Mouse (Mus musculus) heart, embryonic 14.5 days (tissue): ENCODE data around the gene Stoml3. TPM values are rescaled to one million over a fixed set of nuclear protein-coding genes. Genes with fewer than 3 reads are reported as not detected.

Experiments
- ATAC-seq: fragments of 200-750 bp; cut with Nextera tagmentation; 2 replicates; pipeline ENCODE4 v1.8.0; 2017; ENCODE audit warnings: low read depth, moderate TSS enrichment; ENCODE audit not compliant: insufficient number of reproducible peaks, insufficient read depth, low FRiP score
- H3K27ac ChIP-seq, 2 experiments: fragments of 200-500 bp in 1 of 2; fragments of 300-500 bp in 1 of 2; sonication (generic) in 1 of 2; replicated peaks in 1 of 2; 2 replicates each; pipeline ENCODE4 v1.5.1; 2012 to 2014; ENCODE audit warnings: low read depth in 2 of 2, low read length in 2 of 2, control low read depth in 1 of 2, mild to moderate bottlenecking in 1 of 2, mixed read lengths in 1 of 2; ENCODE audit not compliant: control insufficient read depth in 1 of 2, insufficient read depth in 1 of 2
- H3K27me3 ChIP-seq: fragments of 300-500 bp; sonication (generic); 2 replicates; pipeline ENCODE4 v1.6.1; 2014; ENCODE audit warnings: mild to moderate bottlenecking, low read length, control low read depth; ENCODE audit not compliant: control insufficient read depth, insufficient read depth
- H3K36me3 ChIP-seq: fragments of 300-500 bp; sonication (generic); 2 replicates; pipeline ENCODE4 v1.6.1; 2014; ENCODE audit warnings: mild to moderate bottlenecking, control low read depth, low read length, mixed read lengths; ENCODE audit not compliant: control insufficient read depth, insufficient read depth
- H3K4me1 ChIP-seq, 2 experiments: fragments of 200-500 bp in 1 of 2; fragments of 300-500 bp in 1 of 2; sonication (generic) in 1 of 2; 2 replicates each; pipeline ENCODE4 v1.6.1; 2012 to 2014; ENCODE audit warnings: low read length in 2 of 2, control low read depth in 1 of 2, mixed read lengths in 1 of 2; ENCODE audit not compliant: control insufficient read depth in 2 of 2, insufficient read depth in 2 of 2
- H3K4me2 ChIP-seq: fragments of 300-500 bp; sonication (generic); 2 replicates; pipeline ENCODE4 v1.6.1; 2014; ENCODE audit warnings: mild to moderate bottlenecking, low read length
- H3K4me3 ChIP-seq, 2 experiments: fragments of 200-500 bp in 1 of 2; fragments of 300-500 bp in 1 of 2; sonication (generic) in 1 of 2; 2 replicates each; pipeline ENCODE4 v1.5.1; 2012 to 2014; ENCODE audit warnings: low read length in 2 of 2, mild to moderate bottlenecking in 2 of 2, control low read depth in 1 of 2, low read depth in 1 of 2, moderate library complexity in 1 of 2; ENCODE audit not compliant: control insufficient read depth in 1 of 2, insufficient read depth in 1 of 2
- H3K9ac ChIP-seq: fragments of 300-500 bp; sonication (generic); 2 replicates; pipeline ENCODE4 v1.6.1; 2014; ENCODE audit warnings: mild to moderate bottlenecking, low read length
- H3K9me3 ChIP-seq: fragments of 300-500 bp; sonication (generic); 2 replicates; pipeline ENCODE4 v1.6.1; 2016; ENCODE audit warnings: low read length, control low read depth; ENCODE audit not compliant: control insufficient read depth
- whole genome bisulfite sequencing: fragments of 180-500 bp; shearing (Covaris S2); extraction: QIAGEN DNeasy Blood & Tissue Kit; methylation state at CpG from one replicate; pipeline ENCODE4 v1.1.7; 2014; 5-methylcytosine and 5-hydroxymethylcytosine counted together
- polyA plus RNA-seq: library from polyadenylated mRNA; unstranded; fragments of >200 nt; fragmentation: Nextera tagmentation; extraction: Ambion mirVana; gene quantifications from 2 replicates; pipeline ENCODE4 v1.2.1, GENCODE M21; 2014

Stoml3 gene
- polyA plus RNA-seq, 1 experiment from 2014 or later, result 0.11 TPM

GRCm38 (mm10) chr3:53555031-53555952, 66.8 kb downstream of the Stoml3 start:
- Histone ChIP-seq H3K9ac (no peak overlapping the region), H3K4me3 (no peak overlapping the region), H3K4me2 (peak overlapping the region; percentile 18), H3K36me3 (no peaks in the 10 kb centered on the region), H3K27ac (no peak overlapping the region), H3K4me1 (peaks cover 5 to 10% of the 10 kb centered on the region in 2 experiments), H3K27me3 (no peaks in the 10 kb centered on the region), H3K9me3 (no peaks in the 10 kb centered on the region)
- no peak for ATAC-seq
- 31% methylated on average over 10 of the region's 10 CpGs for WGBS

- no peaks in the 10 kb centered on the region for H3K9me3 ChIP-seq
- H3K27me3 ChIP-seq, result no peaks in the 10 kb centered on the region
- H3K36me3 ChIP-seq, result no peaks in the 10 kb centered on the region
- ATAC-seq, result no peak
- H3K4me2 ChIP-seq, result no peak overlapping the region
- 74% methylated on average over 16 of the region's 16 CpGs for WGBS
- H3K27ac ChIP-seq, result no peak overlapping the region; a peak in 1 of 4 replicates
- no peak overlapping the region for H3K4me3 ChIP-seq
- H3K9ac ChIP-seq, result no peak overlapping the region
- peaks cover 5 to 10% of the 10 kb centered on the region in 2 experiments for H3K4me1 ChIP-seq
These were observed 69.1 kb downstream of the Stoml3 start for GRCm38 (mm10) chr3:53557388-53558214.

Other genes starting within 250 kb of the Stoml3 start
- gene Nhlrc3, start 25.3 kb upstream of the Stoml3 start, polyA plus RNA-seq, result 7.0 and 7.7 TPM in 2 replicates
- 11.4 and 13.3 TPM in 2 replicates for gene Proser1, start 25.0 kb upstream of the Stoml3 start, polyA plus RNA-seq
- gene Frem2, start 168.7 kb downstream of the Stoml3 start, polyA plus RNA-seq, result 4.2 and 5.5 TPM in 2 replicates